Mouse (Mus musculus) G1E (cell line): ENCODE data around the gene Aknad1. TPM values are rescaled to one million over a fixed set of nuclear protein-coding genes. Genes with fewer than 3 reads are reported as not detected.

Source experiments
- ATAC-seq: 2 replicates; pipeline ENCODE4 v1.8.0; 2016; ENCODE audit warnings: mild to moderate bottlenecking; ENCODE audit not compliant: insufficient number of reproducible peaks, poor library complexity, low FRiP score, severe bottlenecking; ENCODE audit errors: extremely low read depth
- DNase-seq: peaks from one replicate; pipeline ENCODE4 v3.0.0; 2012; ENCODE audit warnings: low spot score
- H3K27me3 ChIP-seq: 2 replicates; pipeline ENCODE4 v1.6.1; 2012; ENCODE audit warnings: mild to moderate bottlenecking, low read length, inconsistent platforms; ENCODE audit not compliant: insufficient read depth
- H3K36me3 ChIP-seq: replicated peaks from 2 replicates; pipeline ENCODE3; 2012; ENCODE audit warnings: mild to moderate bottlenecking, inconsistent platforms
- H3K4me1 ChIP-seq: 2 replicates; pipeline ENCODE4 v1.6.1; 2012; ENCODE audit warnings: low read depth, low read length, inconsistent platforms, mixed read lengths; ENCODE audit not compliant: insufficient read depth
- H3K4me3 ChIP-seq: 2 replicates; pipeline ENCODE4 v1.5.1; 2012; ENCODE audit warnings: low read depth, mild to moderate bottlenecking, inconsistent platforms, low read length, moderate library complexity, mixed read lengths
- H3K9me3 ChIP-seq: replicated peaks from 2 replicates; pipeline ENCODE4 v1.6.1; 2012; ENCODE audit warnings: inconsistent platforms
- CTCF ChIP-seq: IDR thresholded peaks from 2 replicates; pipeline ENCODE4 v1.5.1; 2012; ENCODE audit warnings: low read depth, low read length, inconsistent platforms, mixed read lengths
- GATA1 ChIP-seq: IDR thresholded peaks from 2 replicates; pipeline ENCODE4 v1.6.1; 2012; ENCODE audit warnings: borderline replicate concordance, low read length, inconsistent platforms, mixed read lengths
- GATA2 ChIP-seq: IDR thresholded peaks from 2 replicates; pipeline ENCODE4 v1.6.1; 2012; ENCODE audit warnings: low read depth, low read length, inconsistent platforms, borderline replicate concordance
- POLR2AphosphoS5 ChIP-seq: IDR thresholded peaks from 2 replicates; pipeline ENCODE4 v1.6.1; 2012; ENCODE audit warnings: low read depth, low read length, inconsistent platforms; ENCODE audit not compliant: insufficient replicate concordance
- TAL1 ChIP-seq: conservative IDR thresholded peaks from 2 replicates; pipeline ENCODE4 v1.6.1; 2012; ENCODE audit warnings: low read depth, low read length, inconsistent platforms, mixed read lengths
- polyA plus RNA-seq: library from polyadenylated mRNA; stranded (reverse); fragments of >175 nt; gene quantifications from 2 replicates; pipeline ENCODE4 v1.2.3, GENCODE M21; 2012
- total RNA-seq, 2 experiments: library from RNA; stranded (forward) in 1 of 2; stranded (reverse) in 1 of 2; fragments of 200-1000 nt in 1 of 2; fragments of >200 nt in 1 of 2; fragmentation: Nextera tagmentation in 1 of 2; gene quantifications; 2 replicates each; pipeline ENCODE4 v1.2.3; 2014 to 2017

Aknad1 gene
- total RNA-seq (2014; fragmentation: Nextera tagmentation) (not detected in 2 replicates), total RNA-seq (2017) (0.11 TPM in 1 of 2 replicates, not detected in the other), polyA plus RNA-seq (not detected in 2 replicates)

GRCm38 (mm10) chr3:108739045-108739708 is at the start of gene Aknad1:
Gene Aknad1, plus strand, starts transcription at chr3:108739658.
- H3K4me1 ChIP-seq, result peaks cover 9% of the 10 kb centered on the region
- ATAC-seq (no peak), DNase-seq (no peak)
- H3K36me3 ChIP-seq, result no peaks in the 10 kb centered on the region
- TF ChIP-seq GATA1 (no peak), TAL1 (no peak), POLR2AphosphoS5 (no peak), GATA2 (no peak), CTCF (no peak)
- H3K27me3 ChIP-seq, result peaks cover 10% of the 10 kb centered on the region
- 0 out of 2 replicates have a peak, but pooled peaks cover 2% of the 10 kb centered on the region for H3K9me3 ChIP-seq
- no peak within 1 kb of the TSS for H3K4me3 ChIP-seq

GRCm38 (mm10) chr3:108689979-108690378 is 49.5 kb upstream of the Aknad1 start:
- Histone ChIP-seq H3K36me3 (peaks cover 53% of the 10 kb centered on the region), H3K9me3 (no peaks in the 10 kb centered on the region), H3K4me3 (no peak overlapping the region), H3K27me3 (no peaks in the 10 kb centered on the region), H3K4me1 (no peaks in the 10 kb centered on the region)
- ATAC-seq (no peak), DNase-seq (no peak)
- no peak for TF ChIP-seq CTCF
- no peak for TF ChIP-seq TAL1
- TF ChIP-seq POLR2AphosphoS5, result no peak
- no peak for TF ChIP-seq GATA2
- TF ChIP-seq GATA1, result no peak

- TF ChIP-seq CTCF (no peak), GATA2 (no peak), TAL1 (no peak), GATA1 (no peak), POLR2AphosphoS5 (no peak)
- no peak for DNase-seq
- peaks cover 54% of the 10 kb centered on the region for H3K36me3 ChIP-seq
- H3K27me3 ChIP-seq, result no peaks in the 10 kb centered on the region
- H3K4me1 ChIP-seq, result no peaks in the 10 kb centered on the region
- H3K9me3 ChIP-seq, result no peaks in the 10 kb centered on the region
- ATAC-seq, result no peak
- H3K4me3 ChIP-seq, result no peak overlapping the region
Observed at GRCm38 (mm10) chr3:108694321-108694720, 45.1 kb upstream of the Aknad1 start.

GRCm38 (mm10) chr3:108698662-108699061 is 40.8 kb upstream of the Aknad1 start:
- Histone ChIP-seq H3K27me3 (no peaks in the 10 kb centered on the region), H3K36me3 (peaks cover 73% of the 10 kb centered on the region), H3K9me3 (no peaks in the 10 kb centered on the region), H3K4me1 (no peaks in the 10 kb centered on the region), H3K4me3 (no peak overlapping the region)
- ATAC-seq, result no peak
- DNase-seq, result no peak
- no peak for TF ChIP-seq GATA1
- no peak for TF ChIP-seq GATA2
- no peak for TF ChIP-seq POLR2AphosphoS5
- no peak for TF ChIP-seq CTCF
- TF ChIP-seq TAL1, result no peak

GRCm38 (mm10) chr3:108699786-108700185 is 39.7 kb upstream of the Aknad1 start:
- H3K4me3 ChIP-seq, result no peak overlapping the region
- no peaks in the 10 kb centered on the region for H3K9me3 ChIP-seq
- no peak for TF ChIP-seq CTCF
- TF ChIP-seq GATA1, result no peak
- TF ChIP-seq GATA2, result no peak
- no peak for TF ChIP-seq TAL1
- no peak for TF ChIP-seq POLR2AphosphoS5
- peaks cover 2% of the 10 kb centered on the region; the same call in 1 of the 2 replicates for H3K4me1 ChIP-seq
- ATAC-seq (no peak), DNase-seq (no peak)
- peaks cover 69% of the 10 kb centered on the region for H3K36me3 ChIP-seq
- H3K27me3 ChIP-seq, result no peaks in the 10 kb centered on the region

- no peak for DNase-seq
- no peak for TF ChIP-seq TAL1
- no peak for TF ChIP-seq CTCF
- TF ChIP-seq GATA1, result no peak
- TF ChIP-seq GATA2, result no peak
- no peak for TF ChIP-seq POLR2AphosphoS5
- no peaks in the 10 kb centered on the region for H3K9me3 ChIP-seq
- H3K4me1 ChIP-seq, result peaks cover 2% of the 10 kb centered on the region; the same call in 1 of the 2 replicates
- no peaks in the 10 kb centered on the region for H3K27me3 ChIP-seq
- H3K36me3 ChIP-seq, result peaks cover 66% of the 10 kb centered on the region
- no peak for ATAC-seq
- H3K4me3 ChIP-seq, result no peak overlapping the region
Observed at GRCm38 (mm10) chr3:108701256-108701655, 38.2 kb upstream of the Aknad1 start.
